ENCODE assay signal across 8 mouse cellular contexts in genomic region chr10:20992665-20993064, GRCm38 (mm10). TPM values are rescaled to one million over a fixed set of nuclear protein-coding genes. Genes with fewer than 3 reads are reported as not detected.
DNase-seq lines count a peak whose midpoint lies in the region; ATAC-seq lines count a peak whose summit lies in the region.

No protein-coding gene starts in this region.

- peak; percentile 39 for DNase-seq in adrenal gland, adult 2 months
- DNase-seq in adrenal gland, adult 8-10 months = no peak
- peak; percentile 48 to 56 for DNase-seq in right cerebral cortex, adult 2 months (ENCODE audit: low spot score in 2 of 2)
- no peak for DNase-seq in right cerebral cortex, postnatal 4 days
- peak; percentile 62 for DNase-seq in embryo, embryonic 10.5 days (ENCODE audit: low spot score)
- DNase-seq in induced T-regulatory cell, adult 2 months (ENCODE audit: low read depth) = peak; percentile 82
- DNase-seq in spleen, postnatal 10 days (ENCODE audit: low spot score in 2 of 2) = peak; percentile 39 to 66

- H3K36me3 ChIP-seq in lung, embryonic 16.5 days (ENCODE audit: control insufficient read depth, insufficient read depth, low read length) = no peaks in the 10 kb centered on the region

- H3K9ac ChIP-seq in lung, embryonic 16.5 days (ENCODE audit: low read length) = no peak overlapping the region

- no peaks in the 10 kb centered on the region for H3K9me3 ChIP-seq in lung, embryonic 16.5 days (ENCODE audit: control insufficient read depth, low read length)

- WGBS in lung, embryonic 16.5 days = 39% methylated on average over 1 of the region's 1 CpGs

- H3K4me1 ChIP-seq in lung, embryonic 16.5 days (replicated peaks; ENCODE audit: control insufficient read depth, insufficient read depth, low read length) = no peaks in the 10 kb centered on the region

- H3K4me3 ChIP-seq in lung, embryonic 16.5 days (ENCODE audit: low read length) = no peak overlapping the region

- H3K27me3 ChIP-seq in lung, embryonic 16.5 days (ENCODE audit: control insufficient read depth, insufficient read depth, low read depth, low read length) = no peaks in the 10 kb centered on the region

- 0 out of 2 replicates have a peak, but pooled peaks have one; percentile 36 for ATAC-seq in lung, embryonic 16.5 days (ENCODE audit: low read depth)

- H3K4me2 ChIP-seq in lung, embryonic 16.5 days (ENCODE audit: low read depth, low read length) = no peak overlapping the region

- H3K27ac ChIP-seq in lung, embryonic 16.5 days (ENCODE audit: low read length) = no peak overlapping the region

RNA-seq across cellular contexts. Expression of gene Ahi1, which starts 40.3 kb away (rescaled TPM):
- 10 to 100 TPM; 28.1 to 31.8 TPM for total RNA-seq in adrenal gland, adult 2 months (2021)
- polyA plus RNA-seq in adrenal gland, adult 2 months (2012; rRNA removed) = 3.9 and 4.4 TPM in 2 replicates
- 10 to 100 TPM; 35.6 to 42.2 (median 38.5) TPM for total RNA-seq in adrenal gland, adult 8-10 months (2022)
- 5.3 and 5.9 TPM in 2 replicates for polyA plus RNA-seq in lung, embryonic 16.5 days (2015; fragmentation: Nextera tagmentation; extraction: Ambion mirVana)

Comparison
In these comparisons a context has a peak if more than half of its experiments do, and no peak if none do; other contexts are left out.
1. DNase-seq: peak in adrenal gland, adult 2 months (single experiment), right cerebral cortex, adult 2 months (2 of 2), embryo, embryonic 10.5 days (single experiment), induced T-regulatory cell, adult 2 months (single experiment) and spleen, postnatal 10 days (2 of 2); none in adrenal gland, adult 8-10 months (single experiment) and right cerebral cortex, postnatal 4 days (single experiment).